Mouse (Mus musculus) left cerebral cortex, postnatal 10 days (tissue): ENCODE data around the gene Saa4. TPM values are rescaled to one million over a fixed set of nuclear protein-coding genes. Genes with fewer than 3 reads are reported as not detected.
A peak's percentile ranks its signal among the peaks of the same experiment; 100 is the strongest.
"Not testable (repeated sequence)": the region's sequence is repeated elsewhere in the genome, so short reads cannot be mapped to it uniquely, and the experiment has no call there.

ENCODE experiments used
- DNase-seq, 2 experiments: peaks; one replicate each; pipeline ENCODE4 v3.0.0; 2021 to 2022; ENCODE audit warnings: low spot score in 2 of 2, mixed read lengths in 1 of 2; ENCODE audit errors: extremely low spot score in 1 of 2
- intact Hi-C: fragments of 180-260 bp; cut with DNase I; formaldehyde crosslinking; loops from one replicate; pipeline ENCODE4 v1.15.1; 2025
- total RNA-seq, 2 experiments: library from RNA; stranded (reverse); gene quantifications; 2 replicates each; pipeline ENCODE4 v1.2.3; 2021

Gene Saa4
- not detected for total RNA-seq

DNA sequence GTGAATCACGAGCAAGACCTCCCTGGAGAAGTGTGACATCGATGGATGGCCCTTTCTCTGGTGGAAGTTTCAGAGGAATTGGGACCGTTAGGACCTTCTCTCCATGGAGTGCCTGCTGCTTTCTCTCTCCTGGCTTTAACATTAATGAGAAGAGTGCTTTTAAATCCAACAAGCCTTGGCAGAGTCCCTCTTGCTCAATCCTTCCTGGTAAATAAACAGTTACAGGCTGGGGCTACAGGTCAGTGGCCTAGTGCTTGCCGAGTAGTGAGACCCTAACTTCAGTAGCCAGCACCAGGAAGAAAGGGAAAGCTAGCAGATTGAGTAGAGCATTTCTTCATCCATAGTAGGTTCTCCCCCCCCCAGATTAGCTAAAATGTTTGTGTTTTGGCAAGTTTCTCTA, at the start of gene Saa4:
Gene Saa4, minus strand, starts transcription at position 146 of the 400 bp plus-strand sequence.
- intact Hi-C loops = no loop called here
- DNase-seq = no peak

DNA sequence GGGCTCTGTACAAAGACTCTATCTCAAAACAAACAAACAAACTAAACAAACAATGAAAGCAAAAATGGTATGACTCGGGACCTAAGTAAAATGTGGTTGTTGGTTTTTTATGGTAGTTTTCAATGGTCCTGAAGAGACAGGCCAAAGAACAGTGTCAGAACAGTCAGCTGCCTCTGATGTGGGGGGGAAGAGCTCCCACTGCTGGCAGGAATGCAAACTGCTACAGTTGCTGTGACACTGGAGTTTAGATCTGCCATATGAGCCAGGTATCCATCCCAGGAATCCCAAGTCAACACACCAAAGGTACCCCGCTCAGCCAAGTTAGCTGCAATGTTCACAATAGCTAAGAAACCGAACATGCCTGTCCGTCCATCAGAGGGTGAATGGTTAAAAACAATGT, 38.3 kb upstream of the Saa4 start:
- peak in 1 of 2 experiments; percentile 16 for DNase-seq
- intact Hi-C loops = loop anchor here (5.0 to 10.0 kb wide), 3 partner anchors 42 to 136 kb away; partner anchors contain the start of genes Saal1 and Sergef

DNA sequence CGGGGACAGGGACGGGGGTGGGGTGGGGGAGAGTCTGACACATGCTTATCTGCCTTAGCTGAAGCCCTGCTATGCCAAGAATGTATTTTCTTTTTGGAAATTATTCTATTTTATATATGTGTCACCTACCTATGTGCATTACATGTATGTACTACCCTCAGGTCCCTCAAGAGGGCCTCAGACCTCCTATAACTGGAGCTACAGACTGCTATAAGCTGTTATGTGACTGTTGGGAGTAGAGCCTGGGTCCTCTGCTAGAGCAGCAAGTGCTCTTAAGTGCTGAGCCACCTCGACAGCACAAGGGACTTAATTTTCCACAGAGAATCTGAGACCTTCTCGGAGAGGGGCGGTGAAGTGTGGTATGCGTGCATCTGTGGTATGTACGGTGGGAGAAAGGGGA, 36.0 kb upstream of the Saa4 start:
- intact Hi-C loops = no loop called here
- DNase-seq = no peak

DNA sequence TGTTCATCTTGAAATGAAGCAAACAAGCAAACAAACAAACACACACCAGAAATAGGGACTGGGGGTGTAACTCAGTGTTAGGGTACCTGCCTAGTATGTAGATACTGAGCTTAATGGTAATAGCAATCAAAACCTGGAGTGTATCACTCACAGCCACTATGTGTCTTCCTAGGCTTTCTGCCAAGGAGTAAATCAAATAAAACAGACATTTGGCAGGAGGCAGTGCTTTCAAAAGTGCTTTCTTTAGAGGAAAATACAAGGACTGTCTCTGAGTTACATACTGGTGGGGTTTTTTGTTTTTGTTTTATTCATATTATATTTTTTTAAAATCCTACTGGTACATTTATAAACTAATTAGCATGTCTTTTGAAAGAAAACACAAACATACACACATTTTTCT, 35.0 kb upstream of the Saa4 start:
- DNase-seq = no peak
- intact Hi-C loops = no loop called here

DNA sequence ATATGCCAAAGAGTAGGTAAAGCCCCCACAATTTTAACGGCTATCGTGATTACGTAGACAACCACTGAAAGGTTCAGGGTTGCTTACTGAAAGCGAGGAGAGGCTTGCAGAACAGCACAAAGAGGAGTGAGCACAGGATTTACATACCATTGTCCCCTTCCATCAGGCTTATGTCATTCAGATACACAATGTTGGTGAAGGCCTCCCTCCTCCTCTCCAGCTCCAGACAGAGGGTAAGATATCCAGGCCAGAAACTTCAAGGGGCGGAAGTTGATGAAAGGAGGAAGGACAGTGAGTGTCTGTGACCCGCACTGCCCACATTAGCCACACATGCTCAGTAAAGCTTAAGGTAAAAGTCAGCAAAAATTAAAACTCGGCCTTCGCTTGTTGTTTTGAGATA, 32.3 kb upstream of the Saa4 start:
- intact Hi-C loops = no loop called here

DNA sequence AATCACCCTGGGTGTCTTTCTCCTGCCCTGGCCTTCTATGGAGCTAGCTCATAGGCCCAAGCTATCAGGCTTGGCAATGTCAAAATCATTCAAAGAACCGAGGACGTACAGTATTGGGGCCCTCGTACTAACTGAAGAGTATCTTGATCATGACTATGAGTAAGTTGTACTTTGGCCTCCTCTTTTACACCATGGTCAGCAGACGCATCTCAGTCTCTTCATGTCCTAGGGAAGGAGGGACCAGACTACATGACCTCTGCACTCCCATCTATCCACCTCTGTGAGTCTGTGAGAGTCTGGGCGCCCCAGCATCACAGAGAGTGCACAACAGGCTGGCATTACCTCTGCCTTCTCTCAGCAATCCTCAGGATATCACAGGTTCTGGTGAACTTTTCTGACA, 30.2 kb upstream of the Saa4 start:
- DNase-seq = no peak
- intact Hi-C loops = no loop called here

More for the DNA sequence above, 32.3 kb upstream of the Saa4 start:
- DNase-seq = no peak

DNA sequence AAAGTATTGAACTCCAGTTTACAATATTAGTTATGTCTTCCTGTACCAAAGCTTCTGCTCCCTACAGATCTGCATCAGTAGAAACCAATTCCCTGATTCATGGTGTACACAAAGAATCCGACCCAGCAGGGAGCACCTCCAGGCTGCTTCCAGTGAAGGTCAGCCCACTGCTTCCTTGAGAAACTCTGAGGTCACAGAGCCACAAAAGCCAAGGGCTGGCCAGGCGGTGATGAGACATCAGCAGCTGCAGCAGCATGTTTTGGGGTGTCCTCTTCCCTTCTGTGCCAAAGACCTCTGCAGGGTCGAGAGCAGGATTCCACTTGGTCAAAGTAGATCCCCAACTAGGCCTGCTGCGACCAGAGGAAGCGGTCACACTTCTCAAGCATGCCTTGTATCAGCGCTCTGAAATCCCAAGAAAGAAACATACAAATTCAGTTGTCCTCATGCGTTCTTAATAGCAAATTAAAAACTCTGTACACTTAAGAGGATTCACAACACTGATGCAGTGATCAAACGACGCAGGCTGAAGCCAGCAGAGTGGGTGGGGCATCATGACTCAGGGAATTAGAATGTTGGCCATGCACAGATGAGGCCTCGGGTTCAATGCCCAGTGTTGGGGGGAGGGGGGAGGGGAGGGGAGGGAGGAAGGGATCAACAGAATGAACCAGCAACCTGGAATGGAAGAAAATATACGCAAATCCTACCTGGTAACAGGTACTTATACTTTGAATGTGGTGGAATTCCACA, 28.8 kb upstream of the Saa4 start:
- DNase-seq = no peak
- intact Hi-C loops = no loop called here

DNA sequence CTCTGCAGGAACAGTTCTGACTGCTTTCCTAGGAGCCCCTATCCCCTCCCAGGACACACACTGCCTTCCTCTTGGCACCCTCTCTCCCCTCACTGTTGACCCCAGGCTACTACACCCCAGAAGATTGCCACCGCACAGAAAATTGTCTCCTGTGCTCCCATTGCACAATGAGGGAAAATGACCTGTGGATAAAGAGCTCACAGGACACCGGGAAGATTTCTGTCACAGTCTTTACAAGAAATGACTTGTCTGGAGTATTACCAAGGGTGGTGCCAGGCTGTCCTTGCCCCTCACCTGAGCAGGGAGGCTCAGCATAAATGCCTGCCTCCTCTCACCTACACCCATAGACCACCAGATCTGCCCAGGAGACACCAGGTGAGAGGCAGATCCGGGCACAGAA, 19.1 kb upstream of the Saa4 start, which contains the start of gene Saa2:
Gene Saa2, plus strand, starts transcription at position 301 of the 400 bp plus-strand sequence.
- intact Hi-C loops = no loop called here
- DNase-seq = no peak

DNA sequence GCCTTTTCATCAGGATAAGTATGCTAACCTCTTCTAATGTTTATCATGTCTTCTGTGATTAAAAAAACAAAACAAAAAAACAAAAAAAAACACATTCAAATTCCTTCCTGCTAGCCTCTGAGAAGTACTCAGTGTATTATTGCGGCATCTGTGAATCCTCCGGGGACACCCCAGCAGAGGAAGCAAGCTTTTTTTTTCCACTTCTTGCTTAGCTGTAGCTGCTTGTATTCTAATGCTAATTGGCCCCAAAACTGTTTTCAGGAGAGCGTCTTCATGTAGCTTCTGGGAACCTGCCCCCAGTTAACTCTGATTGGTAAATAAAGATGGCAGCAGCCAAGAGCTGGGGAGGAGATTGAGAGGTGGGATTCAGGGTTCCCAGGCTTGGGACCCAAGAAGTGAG, 16.1 kb upstream of the Saa4 start:
- intact Hi-C loops = no loop called here
- no peak for DNase-seq

DNA sequence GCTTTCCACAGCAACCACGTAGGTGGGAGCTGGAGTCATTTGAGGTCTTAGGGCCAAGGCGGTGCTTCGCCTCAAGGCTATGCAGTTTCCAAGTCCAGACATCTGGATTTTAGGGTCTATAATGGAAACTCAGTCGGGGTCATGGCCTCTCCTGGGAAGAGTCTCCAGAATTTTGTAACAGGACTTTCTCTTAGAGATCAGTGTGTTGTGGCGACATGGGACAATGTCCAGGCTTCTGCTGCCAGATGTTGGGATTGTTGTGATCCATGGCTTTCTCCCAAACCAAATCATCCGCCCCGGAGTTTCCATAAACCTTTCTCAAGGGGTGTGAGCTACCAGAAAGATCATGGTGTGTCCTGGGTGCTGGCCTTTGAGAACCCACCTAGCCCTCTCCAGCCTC, 14.0 kb upstream of the Saa4 start:
- DNase-seq = no peak
- intact Hi-C loops = no loop called here

DNA sequence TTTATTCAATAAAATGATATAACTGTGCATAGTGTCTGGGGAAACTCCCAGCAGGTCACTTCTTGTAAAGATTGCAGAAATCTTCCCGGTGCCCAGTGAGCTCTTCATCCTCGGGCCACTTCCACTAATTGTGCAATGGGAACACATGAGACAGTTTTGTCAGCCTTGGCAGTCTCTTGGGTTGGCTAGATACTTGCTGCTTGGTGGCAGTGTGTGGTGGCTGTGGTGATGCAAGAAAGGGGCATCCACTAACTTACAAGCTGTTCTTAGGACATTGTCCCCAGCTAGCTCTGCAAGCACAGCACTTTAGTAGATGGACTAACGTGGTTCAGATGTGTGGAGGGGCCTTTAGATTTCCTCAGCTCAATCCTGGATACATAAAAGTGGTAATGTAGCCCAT, 13.4 kb upstream of the Saa4 start:
- intact Hi-C loops = loop anchor here (1.0 kb wide), 1 partner anchor 12 kb away; no protein-coding TSS in a partner anchor
- no peak for DNase-seq

DNA sequence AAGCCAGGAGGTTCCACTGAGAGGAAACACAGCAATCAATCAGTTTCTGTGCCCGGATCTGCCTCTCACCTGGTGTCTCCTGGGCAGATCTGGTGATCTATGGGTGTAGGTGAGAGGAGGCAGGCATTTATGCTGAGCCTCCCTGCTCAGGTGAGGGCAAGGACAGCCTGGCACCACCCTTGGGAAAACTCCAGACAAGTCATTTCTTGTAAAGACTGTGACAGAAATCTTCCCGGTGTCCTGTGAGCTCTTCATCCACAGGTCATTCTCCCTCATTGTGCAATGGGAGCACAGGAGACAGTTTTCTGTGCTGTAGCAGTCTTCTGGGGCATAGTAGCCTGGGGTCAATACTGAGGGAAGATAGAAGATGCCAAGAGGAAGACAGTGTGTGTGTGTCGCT, 10.5 kb upstream of the Saa4 start, which contains the start of gene Saa1:
Gene Saa1, minus strand, starts transcription at position 101 of the 400 bp plus-strand sequence.
- intact Hi-C loops, DNase-seq: not testable (repeated sequence)

DNA sequence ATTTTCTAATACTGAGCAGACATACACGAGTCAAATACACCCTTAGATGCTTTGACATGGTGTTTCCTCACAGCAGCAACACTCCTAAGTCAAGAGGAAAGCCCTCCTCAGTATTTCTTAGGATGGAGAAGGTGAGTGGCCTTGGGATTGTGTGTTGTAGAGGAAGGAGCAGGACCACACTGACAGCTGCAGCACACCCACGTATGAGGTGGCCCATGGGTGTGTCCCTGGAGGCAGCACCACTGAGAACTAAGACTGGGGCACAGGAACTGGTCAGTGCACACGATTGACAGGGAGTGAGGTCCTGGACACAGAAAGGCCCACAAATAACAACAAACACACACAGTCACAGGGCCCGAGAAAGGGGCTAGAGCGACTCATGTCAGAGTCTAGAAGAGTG, 7.6 kb upstream of the Saa4 start:
- DNase-seq, intact Hi-C loops: not testable (repeated sequence)

DNA sequence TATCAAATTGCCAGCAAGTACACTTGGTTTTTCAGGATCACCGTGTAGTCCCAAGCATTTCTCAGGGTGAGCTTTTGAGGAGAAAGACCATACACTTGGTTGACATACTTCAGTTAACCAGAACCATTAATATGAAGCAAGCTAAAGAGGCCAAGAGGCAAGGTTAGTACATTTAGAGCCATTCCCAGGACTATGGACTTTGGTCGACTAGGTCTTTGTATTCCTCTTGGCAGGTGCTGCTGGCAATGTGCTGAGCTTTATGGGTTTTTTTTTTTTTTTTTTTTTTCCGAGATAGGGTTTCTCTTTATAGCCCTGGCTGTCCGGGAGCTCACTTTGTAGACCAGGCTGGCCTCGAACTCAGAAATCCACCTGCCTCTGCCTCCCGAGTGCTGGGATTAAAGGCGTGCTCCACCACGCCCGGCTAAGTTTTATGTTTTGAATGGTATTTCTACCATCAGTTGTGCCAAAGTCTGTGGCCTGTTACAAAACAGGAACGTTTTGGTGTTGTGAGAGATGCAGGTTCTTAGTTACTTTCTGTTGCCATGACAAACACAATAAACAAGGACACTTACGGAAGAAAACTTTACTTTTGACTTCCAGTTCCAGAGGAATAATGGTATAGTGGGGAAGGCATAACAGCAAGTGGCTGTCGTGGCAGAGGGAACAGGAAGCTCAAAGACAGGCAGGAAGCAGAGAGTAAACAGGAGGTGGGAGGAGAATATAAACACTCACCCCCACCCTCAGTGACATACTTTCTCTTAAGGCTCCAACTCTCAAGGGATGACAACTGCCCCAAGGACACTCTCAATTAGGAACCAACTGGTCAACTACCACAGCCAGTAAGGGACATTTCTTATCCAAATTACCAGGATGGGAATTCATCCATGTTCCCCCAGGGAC, 6.4 kb upstream of the Saa4 start:
- intact Hi-C loops = no loop called here
- no peak for DNase-seq

DNA sequence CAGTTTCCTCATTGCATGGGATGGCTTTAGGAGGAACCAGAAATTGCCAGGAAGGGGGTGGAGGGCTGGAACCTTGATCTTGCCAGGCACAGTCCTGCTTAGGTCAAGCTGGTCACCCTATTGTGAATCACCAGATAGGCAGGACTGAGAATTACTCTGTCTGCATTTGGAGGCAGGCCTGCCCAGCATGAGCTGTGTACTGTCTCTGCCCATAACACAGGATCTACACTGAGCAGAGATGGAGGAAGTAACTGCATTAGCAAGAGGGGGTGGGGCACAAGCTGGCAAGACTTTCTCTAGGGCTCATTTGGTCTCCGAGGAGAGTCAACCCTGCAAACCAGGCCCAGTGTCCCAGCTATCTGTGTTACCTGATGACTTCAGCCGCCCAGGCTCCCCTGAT, 2.6 kb upstream of the Saa4 start:
- DNase-seq = no peak
- intact Hi-C loops = loop anchor here (1.0 kb wide), 1 partner anchor 10 kb away; no protein-coding TSS in a partner anchor

DNA sequence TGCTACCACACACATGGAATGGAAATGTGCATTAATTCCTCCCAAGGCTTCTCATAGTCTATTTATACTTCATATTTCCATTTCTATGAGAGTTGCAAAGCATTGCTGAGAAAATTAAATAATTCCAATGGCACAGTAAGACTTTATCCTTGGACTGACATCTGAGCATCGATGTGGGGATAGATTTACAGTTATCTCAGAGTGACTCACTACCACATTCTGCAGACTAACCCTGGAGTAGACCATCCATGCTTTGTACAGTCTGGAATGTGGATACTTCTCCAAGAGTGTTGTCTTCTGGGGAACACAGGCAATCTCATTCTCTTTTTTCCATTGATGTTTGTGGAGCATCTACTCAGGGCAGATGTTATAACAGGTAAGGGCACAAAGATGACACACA, 4.8 kb downstream of the Saa4 start:
- intact Hi-C loops = no loop called here
- no peak for DNase-seq

DNA sequence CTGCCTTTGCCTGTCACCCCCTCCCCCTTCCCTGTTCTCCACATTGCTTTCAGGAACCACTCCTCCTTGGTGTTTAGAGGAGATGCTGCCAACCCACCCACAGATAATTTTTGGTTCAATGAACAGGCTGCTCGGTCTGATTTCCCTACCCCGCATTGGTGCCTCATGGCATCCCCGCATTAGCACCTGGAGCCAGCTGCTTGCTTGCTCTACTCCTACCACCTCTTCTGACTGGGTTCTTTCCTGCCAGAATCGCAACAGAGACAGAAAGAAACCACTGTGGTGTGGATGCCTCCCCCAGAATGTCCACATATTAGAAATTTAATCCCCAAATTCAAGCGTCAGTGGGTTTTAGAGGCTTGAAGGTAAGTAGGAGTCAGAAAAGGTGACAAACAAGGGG, 8.0 kb downstream of the Saa4 start:
- intact Hi-C loops = no loop called here
- DNase-seq = no peak

DNA sequence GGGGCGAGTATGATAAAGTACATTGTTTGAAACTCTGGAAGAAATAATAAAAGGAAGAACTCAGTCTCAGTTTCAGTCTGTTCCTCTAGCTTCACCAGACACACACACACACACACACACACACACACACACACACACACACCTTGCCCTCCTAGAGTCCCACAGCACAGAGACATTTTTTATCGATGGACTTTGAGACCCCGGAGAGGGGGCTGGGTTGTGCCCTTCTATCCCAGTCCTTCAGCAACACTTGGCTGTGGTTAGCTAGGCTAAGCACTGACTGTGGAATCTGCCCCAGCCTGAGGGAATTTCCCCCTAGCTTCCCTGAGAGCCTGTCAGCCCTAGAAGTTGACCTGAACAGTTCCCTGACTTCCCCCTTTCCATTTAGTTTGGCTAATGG, 8.6 kb downstream of the Saa4 start:
- intact Hi-C loops = no loop called here
- no peak for DNase-seq

DNA sequence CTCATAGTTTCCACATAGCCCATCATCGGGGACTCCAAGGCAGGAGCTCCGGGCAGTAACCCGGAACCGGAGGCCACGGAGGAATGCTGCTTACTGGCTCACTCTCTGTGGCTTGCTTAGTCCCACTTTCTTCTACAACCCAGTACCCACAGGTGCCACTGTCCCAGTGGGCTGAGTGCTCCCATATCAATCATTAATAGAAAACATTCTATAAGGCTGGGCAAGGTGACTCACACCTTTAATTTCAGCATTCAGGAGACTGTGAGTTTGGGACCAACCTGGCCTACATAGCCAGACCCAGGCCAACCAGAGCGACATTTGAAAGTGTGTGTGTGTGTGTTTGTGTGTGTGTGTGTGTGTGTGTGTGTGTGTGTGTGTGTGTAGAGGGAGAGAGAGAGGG, 9.0 kb downstream of the Saa4 start:
- intact Hi-C loops = no loop called here
- no peak for DNase-seq

DNA sequence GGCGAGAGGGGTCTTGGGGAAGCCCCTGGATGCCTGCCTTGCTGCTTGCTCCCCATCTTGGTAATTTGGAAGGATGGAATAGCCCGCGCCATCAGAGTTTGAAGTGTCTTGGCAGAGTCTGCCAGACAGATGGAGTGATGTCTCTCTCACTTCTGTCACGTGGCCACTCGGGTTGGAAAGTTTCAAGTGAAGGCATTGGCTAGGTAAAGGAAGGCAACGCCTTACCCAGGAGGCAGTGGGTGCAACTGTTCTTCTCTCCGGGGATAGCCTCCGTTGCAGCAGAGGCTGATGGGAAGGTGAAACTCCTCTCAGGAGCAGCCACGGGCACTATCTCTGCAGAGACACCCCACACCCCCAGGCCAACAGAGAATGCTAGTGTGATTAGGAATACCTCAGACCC, 11.9 kb downstream of the Saa4 start:
- intact Hi-C loops = no loop called here

More for the DNA sequence above, 11.9 kb downstream of the Saa4 start:
- no peak for DNase-seq
